Mouse (Mus musculus) testis, postnatal 14 days (tissue): ENCODE measurements around the gene Camta1.
A peak's percentile ranks its signal among the peaks of the same experiment; 100 is the strongest.
"Not testable (repeated sequence)": the region's sequence is repeated elsewhere in the genome, so short reads cannot be mapped to it uniquely, and the experiment has no call there.

Experiments
- DNase-seq: peaks from one replicate; pipeline ENCODE4 v3.0.0; 2021; ENCODE audit warnings: low spot score

Camta1 gene

DNA sequence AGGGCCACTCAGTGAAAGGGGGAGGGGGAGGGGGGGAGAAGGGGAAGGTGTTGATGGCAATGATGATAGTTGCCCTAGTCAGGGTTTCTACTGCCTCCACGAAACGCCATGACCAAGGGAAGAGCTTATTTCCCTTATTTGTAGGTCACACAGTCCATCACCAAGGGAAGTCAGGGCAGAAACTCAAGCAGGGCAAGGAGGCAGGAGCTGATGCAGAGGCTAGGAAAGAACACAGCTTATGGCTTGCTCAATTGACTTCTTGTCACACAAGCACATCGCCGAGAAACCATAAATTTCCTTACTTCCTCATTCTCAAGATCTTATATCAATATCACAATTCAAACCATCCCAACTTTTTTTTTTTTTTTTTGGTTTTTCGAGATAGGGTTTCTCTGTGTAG, 970.4 kb downstream of the Camta1 start:
- DNase-seq = no peak

DNA sequence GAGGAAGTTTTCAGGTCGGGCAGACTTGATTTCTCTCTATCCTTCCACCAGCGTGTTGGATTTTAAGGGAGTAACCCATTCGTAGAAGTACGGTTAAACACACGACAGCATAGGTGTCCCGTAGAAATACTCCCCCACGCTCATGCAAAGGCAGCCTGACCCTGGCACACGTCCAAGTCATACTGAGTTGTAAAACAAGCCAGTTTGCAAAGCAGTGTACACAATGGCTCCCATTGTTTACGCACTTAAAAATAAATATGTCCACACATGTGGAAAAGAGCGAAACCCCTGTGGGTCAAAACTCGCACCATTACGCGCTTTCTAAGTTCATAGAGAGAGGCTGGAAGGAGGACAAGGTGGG, 971.7 kb downstream of the Camta1 start:
- DNase-seq = no peak

DNA sequence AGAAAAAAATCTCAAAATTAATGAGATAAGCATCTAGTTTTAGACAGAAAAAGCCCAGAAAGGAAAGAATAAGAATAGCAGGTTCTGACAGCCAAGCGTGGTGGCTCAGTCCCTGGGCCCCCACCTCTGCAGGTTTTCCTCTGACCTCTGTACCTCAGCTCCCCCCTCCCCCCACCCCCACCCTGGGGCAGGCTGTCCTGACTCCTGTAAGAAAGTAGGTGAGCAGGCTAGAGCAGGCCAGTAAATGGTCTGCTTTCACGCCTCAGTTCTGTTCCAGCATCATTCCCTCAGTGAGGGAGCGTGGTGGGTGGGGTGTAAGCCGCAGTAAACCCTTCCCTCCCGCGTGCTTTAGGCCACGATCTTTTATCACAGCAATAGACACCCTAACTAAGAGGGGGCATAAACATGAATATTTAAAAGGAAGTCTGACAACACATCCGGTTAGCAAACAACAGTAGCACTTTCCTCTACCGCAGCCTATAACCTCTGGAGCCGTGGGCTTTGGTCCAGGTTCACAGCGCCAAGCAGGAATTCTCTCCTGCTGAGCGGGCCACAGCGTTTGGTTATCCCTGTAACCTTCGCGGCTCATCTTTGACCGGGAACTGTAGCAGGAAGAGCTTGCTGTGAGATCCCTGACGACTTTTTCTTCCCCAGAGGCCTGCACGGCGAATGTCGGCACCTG, 972.3 kb downstream of the Camta1 start:
- DNase-seq = no peak

DNA sequence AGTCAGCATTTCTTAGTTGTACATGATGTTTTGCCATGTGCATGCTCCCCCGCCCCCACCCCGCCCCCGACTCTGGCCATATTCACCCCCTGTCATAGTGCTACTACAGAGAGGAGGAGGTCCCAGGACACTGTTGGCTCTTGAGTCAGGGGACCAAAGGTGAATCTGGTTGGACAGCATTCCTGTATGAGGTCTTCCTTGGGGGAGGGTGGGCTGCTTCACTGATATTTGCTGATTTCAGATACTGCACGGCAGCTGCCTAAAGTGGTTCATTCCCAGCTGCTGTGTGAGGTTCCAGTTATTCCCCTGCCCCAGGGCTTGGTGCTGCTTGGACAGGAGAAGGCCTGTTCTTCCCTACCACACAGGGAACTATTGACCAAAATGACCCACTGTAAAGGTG, 973.2 kb downstream of the Camta1 start:
- no peak for DNase-seq

DNA sequence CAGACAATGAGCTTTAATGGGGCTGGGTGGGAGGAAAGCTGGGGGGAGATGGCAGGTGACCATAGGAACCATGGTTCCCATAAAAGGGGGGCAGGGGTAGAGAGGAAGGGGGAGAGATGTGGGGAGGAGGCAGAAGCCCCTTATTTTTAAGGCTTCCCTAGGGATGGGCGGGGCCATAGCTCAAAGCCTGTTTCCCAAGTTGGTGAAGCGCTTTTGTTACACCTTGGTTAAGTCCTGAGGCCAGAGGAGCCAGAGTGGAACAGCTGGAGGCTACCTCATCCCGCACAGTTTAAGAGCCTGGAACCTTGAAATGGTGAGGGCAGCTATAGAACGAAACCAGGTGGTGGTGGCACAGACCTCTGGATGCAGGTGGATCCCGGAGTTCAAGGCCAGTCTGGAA, 973.8 kb downstream of the Camta1 start:
- peak; percentile 51 for DNase-seq

DNA sequence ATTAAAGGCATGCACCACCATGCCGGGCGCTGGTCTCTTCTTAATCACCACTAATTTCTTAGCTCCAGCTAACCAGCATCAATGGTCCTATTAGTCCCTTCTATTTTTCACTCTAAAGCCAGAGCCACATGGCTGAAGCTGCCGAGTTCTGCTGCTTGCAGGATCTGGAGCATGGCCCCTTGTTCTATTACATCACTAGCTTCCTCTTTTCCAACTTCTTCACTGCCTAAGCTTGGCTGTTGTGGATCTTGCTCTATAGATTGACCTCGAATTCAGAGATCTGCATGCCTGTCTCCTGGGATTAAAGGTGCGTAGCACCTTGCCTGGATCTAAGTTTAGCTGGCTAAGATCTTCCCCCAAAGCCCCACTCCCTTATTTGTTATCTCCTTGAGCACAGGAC, 979.0 kb downstream of the Camta1 start:
- no peak for DNase-seq

DNA sequence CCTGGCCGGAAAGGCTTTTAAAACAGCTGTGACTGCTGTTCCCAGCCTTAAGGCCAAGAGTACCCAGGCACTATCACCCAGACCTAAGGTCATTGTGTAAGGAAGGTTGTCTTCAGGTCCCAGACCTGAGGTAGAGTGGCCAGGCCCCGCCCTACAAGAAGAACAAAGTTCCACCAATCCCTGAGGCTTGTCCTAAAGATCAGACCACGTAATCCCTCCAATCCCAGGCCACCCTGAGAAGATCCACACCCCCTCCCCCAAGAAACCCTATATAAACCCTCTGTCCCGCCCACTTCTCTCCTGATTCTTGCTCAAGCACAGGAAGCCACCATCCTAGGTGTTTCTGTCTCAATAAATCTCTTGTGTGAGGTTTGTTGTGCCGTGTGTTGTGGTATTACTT, 981.3 kb downstream of the Camta1 start:
- no peak for DNase-seq

DNA sequence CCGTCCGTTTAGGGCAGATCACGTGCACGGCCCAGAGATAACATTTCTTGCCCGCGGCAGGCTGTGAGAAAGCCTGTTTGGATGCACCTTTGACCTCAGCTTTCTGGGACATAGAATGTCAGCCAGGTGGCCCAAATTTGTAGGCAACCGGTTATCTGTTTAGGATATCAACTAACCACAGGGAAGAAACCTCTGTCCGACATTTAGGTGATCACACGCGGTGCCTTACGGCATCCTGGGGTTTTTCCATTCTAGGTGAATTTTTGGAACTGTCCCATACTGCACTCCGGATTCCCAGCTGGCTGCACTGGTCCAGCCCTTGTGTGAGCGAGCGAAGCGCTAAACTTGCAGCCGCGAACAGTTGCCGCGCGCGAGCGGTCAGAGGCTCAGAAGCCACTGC, 982.0 kb downstream of the Camta1 start:
- DNase-seq = no peak

DNA sequence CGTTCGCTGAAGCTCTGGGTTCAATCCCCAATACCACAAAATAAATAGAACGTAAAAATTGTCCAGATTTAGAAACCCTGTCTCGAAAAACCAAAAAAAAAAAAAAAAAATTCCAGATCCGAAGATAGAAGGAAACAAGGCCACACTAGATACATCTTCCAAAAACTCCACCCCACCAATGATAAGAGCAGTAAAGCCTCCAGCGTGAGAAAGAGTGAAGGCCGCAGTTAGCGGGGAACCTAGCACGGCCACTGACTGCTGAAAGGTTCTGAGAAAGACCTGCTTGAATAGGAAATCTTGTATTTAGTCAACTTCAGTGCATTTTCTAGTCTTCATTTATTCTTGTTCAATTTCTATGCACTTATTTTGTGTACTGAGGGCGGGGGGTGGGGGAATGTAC, 986.3 kb downstream of the Camta1 start:
- DNase-seq = no peak

DNA sequence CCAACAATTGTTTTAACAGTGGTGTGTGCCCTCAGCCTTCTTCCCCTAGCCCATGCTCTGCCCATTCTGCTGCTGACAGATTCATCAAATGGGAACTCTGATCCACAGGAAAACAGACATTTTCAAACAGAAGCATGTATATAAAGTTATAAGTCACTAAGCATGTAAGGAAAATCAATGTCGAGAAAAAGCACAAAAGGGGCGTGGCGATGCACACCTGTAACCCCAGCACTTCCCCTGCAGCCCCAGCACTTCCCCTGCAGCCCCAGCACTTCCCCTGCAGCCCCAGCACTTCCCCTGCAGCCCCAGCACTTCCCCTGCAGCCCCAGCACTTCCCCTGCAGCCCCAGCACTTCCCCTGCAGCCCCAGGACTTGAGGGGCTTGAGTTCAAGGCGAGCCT, 987.3 kb downstream of the Camta1 start:
- DNase-seq = not testable (repeated sequence)

DNA sequence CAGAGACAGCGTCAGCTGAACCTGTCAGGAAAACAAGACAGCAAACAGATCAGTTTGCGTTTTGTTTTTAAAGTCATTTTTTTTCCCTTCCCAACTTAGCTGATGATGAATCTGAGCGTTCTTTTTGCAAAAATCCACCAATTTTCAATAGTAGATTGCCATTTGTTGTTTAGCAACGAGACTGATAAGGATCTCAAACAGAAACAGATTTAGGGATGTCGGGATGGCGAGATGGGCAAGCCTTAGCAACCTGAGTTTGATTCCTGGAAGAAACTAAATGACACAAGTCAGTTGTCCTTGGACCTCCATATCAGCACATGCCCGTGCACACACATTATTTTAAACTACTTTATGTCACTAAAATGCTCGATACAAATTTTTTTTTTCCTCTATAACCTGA, 989.0 kb downstream of the Camta1 start:
- DNase-seq = no peak

DNA sequence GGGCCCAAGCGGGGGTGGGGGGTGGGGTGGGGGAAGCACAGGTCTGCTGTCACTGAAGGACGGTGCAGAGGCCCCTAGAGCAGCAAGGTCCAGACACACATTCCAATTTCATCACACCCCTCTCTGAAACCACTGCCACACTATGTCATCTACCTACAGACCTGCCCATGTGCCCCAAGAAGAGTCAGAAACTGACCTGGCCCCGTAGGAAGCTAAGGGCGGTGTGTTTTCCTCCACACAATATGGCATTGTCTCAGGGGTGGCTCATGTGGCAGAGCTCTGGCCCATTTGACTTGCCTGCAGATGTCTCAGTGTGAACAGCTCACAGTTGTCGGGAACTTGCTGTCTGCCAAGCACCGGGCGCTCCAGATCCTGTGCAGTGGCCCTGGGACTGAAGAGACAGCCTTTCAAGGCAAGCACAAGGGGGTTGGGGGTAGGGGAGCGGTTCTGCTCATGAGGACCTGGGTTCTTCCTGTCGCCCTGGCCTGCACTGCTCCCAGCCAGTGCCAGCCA, 989.5 kb downstream of the Camta1 start:
- DNase-seq = no peak

DNA sequence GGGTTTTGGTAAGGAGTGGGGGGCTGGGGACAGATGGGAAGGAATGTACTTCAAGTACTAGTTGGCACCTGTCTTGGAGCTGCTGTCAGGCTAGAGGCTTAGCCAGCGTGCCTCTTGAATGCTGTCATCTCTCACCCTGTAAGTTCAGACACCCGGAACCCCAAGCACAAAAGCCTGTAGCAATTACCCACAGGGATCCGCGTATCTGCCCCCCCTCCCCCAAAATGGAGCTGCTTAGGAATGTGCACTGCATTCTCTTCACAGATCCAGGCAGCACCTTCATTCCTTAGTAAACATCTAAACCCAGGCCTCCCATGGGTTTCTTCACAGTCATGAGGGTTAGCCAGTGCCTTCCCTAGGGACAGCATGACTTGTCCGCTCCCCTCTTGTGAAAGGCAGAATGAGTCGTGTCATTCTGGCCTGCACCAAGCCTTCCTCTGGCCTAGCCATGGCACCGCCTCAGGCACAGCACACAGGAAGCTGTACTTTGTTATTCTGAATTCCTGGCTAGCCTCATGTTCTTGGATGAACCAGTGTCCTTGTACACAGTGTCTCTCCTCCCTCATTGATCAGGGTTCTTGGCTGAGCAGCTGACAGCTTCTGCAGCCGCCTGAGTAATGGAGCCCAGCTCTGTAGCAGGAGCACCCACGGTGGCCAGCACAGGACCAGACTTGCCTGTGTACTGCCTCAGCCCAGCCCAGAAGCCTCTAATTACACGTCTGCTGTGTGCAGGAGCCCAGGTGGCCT, 990.1 kb downstream of the Camta1 start:
- peak; percentile 75 for DNase-seq

DNA sequence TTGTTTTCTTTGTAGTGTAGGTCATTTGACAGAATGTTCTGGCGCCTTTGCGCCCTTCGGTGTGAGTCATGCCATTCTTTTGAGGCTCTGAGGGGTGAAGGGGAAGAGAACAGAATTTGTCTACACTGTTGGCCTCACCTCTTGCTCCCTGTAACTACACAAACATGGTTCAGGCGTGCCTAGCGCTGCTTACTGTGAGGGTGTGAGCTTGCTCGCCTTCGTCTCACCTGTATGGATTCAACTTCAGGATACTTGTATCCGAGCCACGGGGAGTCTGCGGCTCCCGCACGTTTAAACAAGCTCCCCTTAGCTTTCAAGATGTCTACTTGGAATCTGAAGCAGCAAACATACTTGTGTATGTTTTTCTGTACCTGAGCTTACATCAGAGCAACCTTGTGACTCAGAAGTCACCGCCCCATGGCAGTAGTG, 990.7 kb downstream of the Camta1 start:
- no peak for DNase-seq

DNA sequence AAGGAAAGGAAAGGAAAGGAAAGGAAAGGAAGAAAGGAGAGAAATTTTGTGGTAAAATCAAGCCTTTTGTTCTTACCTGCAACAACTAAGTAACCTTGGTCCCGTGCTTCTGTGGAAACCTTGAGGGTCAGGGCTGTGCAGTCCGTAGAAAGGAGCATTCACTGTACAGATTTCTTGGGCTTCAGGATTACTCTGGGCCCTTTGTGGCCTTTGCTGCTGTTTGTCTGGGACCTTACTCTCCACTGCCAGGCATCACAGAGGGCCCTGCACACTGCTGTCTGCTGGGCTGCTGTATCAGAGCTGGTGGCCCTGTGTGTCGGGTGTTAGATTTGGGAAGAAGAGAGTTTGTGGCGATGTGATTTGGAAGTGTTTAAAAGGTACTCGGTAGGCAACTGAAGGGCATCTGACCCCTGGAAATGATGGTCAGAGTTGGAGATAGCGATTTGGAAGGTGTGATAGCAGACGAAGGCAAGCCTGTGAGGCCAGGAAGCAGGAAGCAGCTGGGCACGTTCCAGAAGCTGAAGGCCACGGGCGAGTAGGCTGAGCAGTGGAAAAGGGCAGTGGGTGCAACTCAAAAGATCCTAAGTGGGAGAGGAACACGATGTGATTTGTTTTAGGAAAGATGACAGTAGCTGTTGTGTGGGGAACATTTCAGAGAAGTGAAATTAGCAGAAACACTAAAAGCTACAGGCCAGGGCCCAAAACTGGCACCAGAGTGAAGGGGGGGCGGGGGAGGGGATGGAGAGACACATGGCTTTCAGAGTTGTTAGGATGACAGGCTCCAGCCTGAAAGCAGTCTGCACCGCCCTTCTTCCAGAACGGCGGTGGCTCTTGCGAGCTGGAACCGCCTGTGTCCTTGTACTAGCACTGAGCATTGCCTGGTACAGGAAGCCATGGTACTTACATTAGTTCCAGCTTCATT, 992.1 kb downstream of the Camta1 start:
- peak; percentile 65 for DNase-seq

DNA sequence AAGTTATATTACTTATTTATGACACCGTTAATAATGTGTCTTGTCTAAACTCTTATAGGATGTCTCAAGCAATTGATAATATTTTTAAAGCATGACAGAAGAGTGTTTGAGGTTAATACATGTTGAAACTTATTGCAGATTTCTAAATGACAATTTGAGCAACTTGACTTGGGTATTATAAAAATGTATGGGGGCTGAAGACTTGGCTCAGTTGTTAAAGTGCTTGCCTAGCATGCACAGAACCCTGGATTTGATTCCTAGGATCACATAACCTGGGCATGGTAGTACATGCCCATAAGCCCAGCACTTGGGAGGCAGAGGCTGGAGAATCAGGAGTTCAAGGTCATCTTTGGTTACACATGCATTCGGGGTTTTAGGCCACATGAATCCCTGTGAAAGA, 992.8 kb downstream of the Camta1 start:
- no peak for DNase-seq

DNA sequence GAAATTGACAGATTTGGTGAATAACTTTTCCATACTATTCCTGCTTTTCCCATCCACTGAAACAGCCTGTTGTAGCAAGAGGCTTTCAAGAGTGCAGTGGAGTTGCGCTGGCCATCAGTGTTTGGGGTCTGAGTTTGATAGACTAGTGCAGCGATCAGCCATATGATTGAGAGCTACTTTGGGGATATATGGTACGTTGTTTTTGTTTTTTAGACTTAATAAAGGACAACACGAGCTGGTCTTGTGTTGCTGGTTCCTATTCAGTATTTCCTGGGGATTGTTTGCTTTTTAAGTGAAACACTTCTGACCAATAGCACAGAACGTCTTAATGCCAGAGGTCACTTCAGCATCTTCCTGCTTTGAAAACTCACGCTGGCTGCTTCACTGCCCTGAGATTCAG, 993.5 kb downstream of the Camta1 start:
- no peak for DNase-seq
